Mouse (Mus musculus): ENCODE measurements at regions not wholly inside any gene's neighbourhood (a gene's known extent, or its start where the extent isn't known, plus 50 kb on each side); places are given as distances from the start of the nearest gene placed in this dataset.

DNA sequence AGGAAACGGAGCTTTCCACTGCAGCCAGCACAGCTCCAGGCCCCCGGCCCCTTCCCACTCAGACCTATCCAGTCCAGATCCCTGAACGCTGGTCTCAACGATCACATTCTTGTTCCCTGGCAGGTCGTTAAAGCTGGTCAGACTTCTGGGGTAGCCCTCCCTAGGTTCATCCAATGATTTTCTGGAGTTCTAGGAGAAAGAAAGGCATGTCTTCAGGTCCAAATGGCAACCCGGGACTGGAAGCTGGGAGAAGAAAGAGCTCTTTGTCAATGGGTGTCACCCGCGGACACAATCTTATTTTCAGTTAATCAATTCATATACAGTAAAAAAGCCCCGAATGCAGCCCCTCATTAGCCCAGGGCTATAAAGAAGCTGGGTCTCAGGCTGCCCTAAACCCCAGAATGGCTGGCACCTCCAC is 315.8 kb downstream of the Rab28 start:
- Histone ChIP-seq H3K4me1 (ENCODE audit: insufficient read depth, low read depth, low read length) (no peaks in the 10 kb centered on the region), H3K36me3 (ENCODE audit: insufficient read depth, low read length) (no peaks in the 10 kb centered on the region), H3K27ac (ENCODE audit: low read length) (no peak overlapping the region), H3K27me3 (replicated peaks; ENCODE audit: insufficient read depth, low read length) (no peaks in the 10 kb centered on the region), H3K4me2 (replicated peaks; ENCODE audit: low read depth, low read length) (no peak overlapping the region), H3K9ac (replicated peaks; ENCODE audit: low read depth) (no peak overlapping the region), H3K4me3 (ENCODE audit: low read depth, low read length) (no peak overlapping the region), H3K9me3 (ENCODE audit: low read length) (no peaks in the 10 kb centered on the region)
- WGBS: 63% methylated on average over 9 of the region's 9 CpGs
- TF ChIP-seq EP300 (IDR thresholded peaks at IDR 0.05) (no peak), CTCF (IDR thresholded peaks at IDR 0.05) (no peak)
- ATAC-seq (no peak), DNase-seq (ENCODE audit: low spot score) (no peak)

- 48% methylated on average over 3 of the region's 3 CpGs for WGBS
- no peak overlapping the region for H3K4me2 ChIP-seq (replicated peaks; ENCODE audit: low read depth, low read length)
- H3K36me3 ChIP-seq (ENCODE audit: insufficient read depth, low read length): no peaks in the 10 kb centered on the region
- DNase-seq (ENCODE audit: low spot score) (no peak), ATAC-seq (no peak)
- H3K9ac ChIP-seq (replicated peaks; ENCODE audit: low read depth): no peak overlapping the region
- no peak overlapping the region for H3K27ac ChIP-seq (ENCODE audit: low read length)
- no peak overlapping the region for H3K4me3 ChIP-seq (ENCODE audit: low read depth, low read length)
- TF ChIP-seq CTCF (IDR thresholded peaks at IDR 0.05) (no peak), EP300 (IDR thresholded peaks at IDR 0.05) (no peak)
- H3K27me3 ChIP-seq (replicated peaks; ENCODE audit: insufficient read depth, low read length): no peaks in the 10 kb centered on the region
- no peaks in the 10 kb centered on the region for H3K9me3 ChIP-seq (ENCODE audit: low read length)
- no peaks in the 10 kb centered on the region for H3K4me1 ChIP-seq (ENCODE audit: insufficient read depth, low read depth, low read length)
Measured at GRCm38 (mm10) chr5:41373409-41373808, 334.5 kb downstream of the Rab28 start.

DNA sequence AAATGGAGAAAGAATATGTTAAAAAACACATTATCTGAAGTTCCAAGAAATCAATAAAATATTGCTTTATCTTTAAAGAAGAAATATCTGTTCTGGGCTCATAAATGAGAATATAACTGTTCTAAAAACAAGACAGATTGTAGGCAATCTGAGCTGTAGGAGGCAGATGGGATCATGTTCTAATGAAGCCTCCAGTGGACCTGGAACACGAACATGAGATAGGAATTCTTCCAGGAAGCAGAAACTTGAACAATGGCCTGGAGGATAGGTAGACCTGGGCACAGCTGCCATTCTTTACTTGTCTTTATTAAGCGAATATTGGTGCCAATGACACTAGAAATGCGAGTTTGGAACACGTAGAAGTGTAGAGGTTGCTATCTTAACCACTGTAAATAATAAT is 336.5 kb downstream of the Rab28 start:
- H3K4me3 ChIP-seq (ENCODE audit: low read depth, low read length): no peak overlapping the region
- no peak overlapping the region for H3K27ac ChIP-seq (ENCODE audit: low read length)
- TF ChIP-seq CTCF (IDR thresholded peaks at IDR 0.05) (no peak), EP300 (IDR thresholded peaks at IDR 0.05) (no peak)
- H3K4me2 ChIP-seq (replicated peaks; ENCODE audit: low read depth, low read length): no peak overlapping the region
- no peak for DNase-seq (ENCODE audit: low spot score)
- H3K27me3 ChIP-seq (replicated peaks; ENCODE audit: insufficient read depth, low read length): no peaks in the 10 kb centered on the region
- 84% methylated on average over 4 of the region's 4 CpGs for WGBS
- H3K9me3 ChIP-seq (ENCODE audit: low read length): no peaks in the 10 kb centered on the region
- no peaks in the 10 kb centered on the region for H3K4me1 ChIP-seq (ENCODE audit: insufficient read depth, low read depth, low read length)
- no peak overlapping the region for H3K9ac ChIP-seq (replicated peaks; ENCODE audit: low read depth)
- no peaks in the 10 kb centered on the region for H3K36me3 ChIP-seq (ENCODE audit: insufficient read depth, low read length)
- no peak for ATAC-seq

- no peak for TF ChIP-seq CTCF (IDR thresholded peaks at IDR 0.05)
- no peak for TF ChIP-seq EP300 (IDR thresholded peaks at IDR 0.05)
- no peaks in the 10 kb centered on the region for H3K36me3 ChIP-seq (ENCODE audit: insufficient read depth, low read length)
- ATAC-seq (no peak), DNase-seq (ENCODE audit: low spot score) (no peak)
- H3K4me3 ChIP-seq (ENCODE audit: low read depth, low read length): no peak overlapping the region
- H3K27ac ChIP-seq (ENCODE audit: low read length): no peak overlapping the region
- H3K4me2 ChIP-seq (replicated peaks; ENCODE audit: low read depth, low read length): no peak overlapping the region
- 16% methylated on average over 3 of the region's 4 CpGs for WGBS
- H3K9me3 ChIP-seq (ENCODE audit: low read length): no peaks in the 10 kb centered on the region
- H3K4me1 ChIP-seq (ENCODE audit: insufficient read depth, low read depth, low read length): no peaks in the 10 kb centered on the region
- no peaks in the 10 kb centered on the region for H3K27me3 ChIP-seq (replicated peaks; ENCODE audit: insufficient read depth, low read length)
- no peak overlapping the region for H3K9ac ChIP-seq (replicated peaks; ENCODE audit: low read depth)
Measured at GRCm38 (mm10) chr5:41370356-41370755, 337.6 kb downstream of the Rab28 start.

DNA sequence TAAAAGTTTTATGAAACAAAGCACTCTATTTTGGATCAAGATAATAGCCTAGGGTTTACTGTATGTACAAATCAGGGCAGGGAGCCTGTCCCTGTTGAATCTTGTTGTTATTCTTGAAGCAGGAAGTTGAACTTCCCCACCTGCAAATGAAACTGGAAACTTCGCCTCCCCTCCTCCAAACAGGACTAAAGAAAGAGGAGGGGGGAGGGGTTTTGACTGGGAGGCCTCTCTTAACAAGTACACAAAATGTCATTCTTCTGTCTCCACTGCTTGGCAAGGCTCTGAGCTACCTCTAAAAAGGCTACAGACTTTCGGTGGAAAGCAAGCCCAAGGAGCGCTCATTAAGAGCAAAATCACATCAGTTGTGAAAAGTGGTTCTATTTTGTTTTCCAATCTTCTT is 338.1 kb downstream of the Rab28 start:
- no peaks in the 10 kb centered on the region for H3K4me1 ChIP-seq (ENCODE audit: insufficient read depth, low read depth, low read length)
- WGBS: 40% methylated on average over 3 of the region's 3 CpGs
- no peaks in the 10 kb centered on the region for H3K36me3 ChIP-seq (ENCODE audit: insufficient read depth, low read length)
- H3K9me3 ChIP-seq (ENCODE audit: low read length): no peaks in the 10 kb centered on the region
- no peak overlapping the region for H3K4me3 ChIP-seq (ENCODE audit: low read depth, low read length)
- H3K4me2 ChIP-seq (replicated peaks; ENCODE audit: low read depth, low read length): no peak overlapping the region
- H3K9ac ChIP-seq (replicated peaks; ENCODE audit: low read depth): no peak overlapping the region
- H3K27me3 ChIP-seq (replicated peaks; ENCODE audit: insufficient read depth, low read length): no peaks in the 10 kb centered on the region
- ATAC-seq (no peak), DNase-seq (ENCODE audit: low spot score) (peak; percentile 11)
- no peak for TF ChIP-seq EP300 (IDR thresholded peaks at IDR 0.05)
- TF ChIP-seq CTCF (IDR thresholded peaks at IDR 0.05): no peak
- H3K27ac ChIP-seq (ENCODE audit: low read length): no peak overlapping the region

GRCm38 (mm10) chr5:41365883-41366282 is 342.1 kb downstream of the Rab28 start:
- no peaks in the 10 kb centered on the region for H3K9me3 ChIP-seq (ENCODE audit: low read length)
- DNase-seq (ENCODE audit: low spot score): no peak
- ATAC-seq: no peak
- no peaks in the 10 kb centered on the region for H3K4me1 ChIP-seq (ENCODE audit: insufficient read depth, low read depth, low read length)
- TF ChIP-seq CTCF (IDR thresholded peaks at IDR 0.05) (no peak), EP300 (IDR thresholded peaks at IDR 0.05) (no peak)
- H3K36me3 ChIP-seq (ENCODE audit: insufficient read depth, low read length): no peaks in the 10 kb centered on the region
- no peak overlapping the region for H3K9ac ChIP-seq (replicated peaks; ENCODE audit: low read depth)
- no peak overlapping the region for H3K27ac ChIP-seq (ENCODE audit: low read length)
- WGBS: 53% methylated on average over 4 of the region's 4 CpGs
- no peak overlapping the region for H3K4me3 ChIP-seq (ENCODE audit: low read depth, low read length)
- H3K4me2 ChIP-seq (replicated peaks; ENCODE audit: low read depth, low read length): no peak overlapping the region
- H3K27me3 ChIP-seq (replicated peaks; ENCODE audit: insufficient read depth, low read length): no peaks in the 10 kb centered on the region

- H3K4me3 ChIP-seq (ENCODE audit: low read depth, low read length): no peak overlapping the region
- no peaks in the 10 kb centered on the region for H3K4me1 ChIP-seq (ENCODE audit: insufficient read depth, low read depth, low read length)
- H3K4me2 ChIP-seq (replicated peaks; ENCODE audit: low read depth, low read length): no peak overlapping the region
- no peaks in the 10 kb centered on the region for H3K27me3 ChIP-seq (replicated peaks; ENCODE audit: insufficient read depth, low read length)
- no peak for DNase-seq (ENCODE audit: low spot score)
- no peaks in the 10 kb centered on the region for H3K9me3 ChIP-seq (ENCODE audit: low read length)
- H3K9ac ChIP-seq (replicated peaks; ENCODE audit: low read depth): no peak overlapping the region
- ATAC-seq: no peak
- H3K27ac ChIP-seq (ENCODE audit: low read length): no peak overlapping the region
- 83% methylated on average over 2 of the region's 2 CpGs for WGBS
- no peaks in the 10 kb centered on the region for H3K36me3 ChIP-seq (ENCODE audit: insufficient read depth, low read length)
- TF ChIP-seq CTCF (IDR thresholded peaks at IDR 0.05) (no peak), EP300 (IDR thresholded peaks at IDR 0.05) (no peak)
Measured at GRCm38 (mm10) chr5:41348410-41348821, 359.5 kb downstream of the Rab28 start.
